8 mouse cellular contexts compared by ENCODE assay signal in genomic region chr15:80132993-80133586, GRCm38 (mm10). TPM values are rescaled to one million over a fixed set of nuclear protein-coding genes. Genes with fewer than 3 reads are reported as not detected.
DNase-seq lines count a peak whose midpoint lies in the region; ATAC-seq lines count a peak whose summit lies in the region.

Gene Tab1 (plus strand): TSS chr15:80133127.

- H3K4me1 ChIP-seq in hindbrain, embryonic 13.5 days (replicated peaks) = peaks cover 29% of the 10 kb centered on the region

- peak within 1 kb of the TSS; percentile 67 for H3K4me3 ChIP-seq in hindbrain, embryonic 13.5 days

- peak within 1 kb of the TSS; percentile 99 for H3K27ac ChIP-seq in hindbrain, embryonic 13.5 days

- H3K9ac ChIP-seq in hindbrain, embryonic 13.5 days = peak within 1 kb of the TSS; percentile 85

- peak; percentile 94 for ATAC-seq in hindbrain, embryonic 13.5 days (ENCODE audit: low FRiP score)

- H3K27me3 ChIP-seq in hindbrain, embryonic 13.5 days = 0 out of 2 replicates have a peak, but pooled peaks cover 6% of the 10 kb centered on the region

- under 1% methylated on average over 54 of the region's 59 CpGs for WGBS in hindbrain, embryonic 13.5 days

- DNase-seq in NIH3T3 (ENCODE audit: low read depth) = peak; percentile 97
- peak; percentile 96 to 97 for DNase-seq in cerebellum, postnatal 10 days
- peak; percentile 84 to 85 for DNase-seq in frontal cortex, postnatal 14 days (ENCODE audit: low spot score in 2 of 2)
- DNase-seq in layer of hippocampus, postnatal 25 days (ENCODE audit: extremely low spot score in 1 of 2, low spot score in 1 of 2) = peak; percentile 86 to 88
- DNase-seq in lung, postnatal 25 days (ENCODE audit: low spot score) = peak; percentile 91
- DNase-seq in retina, embryonic 14.5 days (ENCODE audit: low spot score) = peak; percentile 97
- peak; percentile 96 for DNase-seq in thymus, postnatal 4 days

- H3K9me3 ChIP-seq in hindbrain, embryonic 13.5 days = no peaks in the 10 kb centered on the region

- H3K4me2 ChIP-seq in hindbrain, embryonic 13.5 days = peak within 1 kb of the TSS; percentile 81

- H3K36me3 ChIP-seq in hindbrain, embryonic 13.5 days = peaks cover 4% of the 10 kb centered on the region; the same call in 1 of the 2 replicates

RNA-seq across cellular contexts. Expression of gene Tab1, which starts in this region (rescaled TPM):
- 38.3 and 41.2 TPM in 2 replicates for polyA plus RNA-seq in hindbrain, embryonic 13.5 days (2015; fragmentation: Nextera tagmentation; extraction: Ambion mirVana)
- 10 to 100 TPM; 25.1 to 33.8 TPM for total RNA-seq in layer of hippocampus, postnatal 25 days (2021)

Comparison
In these comparisons a context has a peak if more than half of its experiments do, and no peak if none do; other contexts are left out.
1. Peak in every context shown above with its lines: DNase-seq, ATAC-seq, H3K4me3 ChIP-seq and H3K27ac ChIP-seq.